ENCODE assay signal across 21 mouse cellular contexts in the genomic region with DNA sequence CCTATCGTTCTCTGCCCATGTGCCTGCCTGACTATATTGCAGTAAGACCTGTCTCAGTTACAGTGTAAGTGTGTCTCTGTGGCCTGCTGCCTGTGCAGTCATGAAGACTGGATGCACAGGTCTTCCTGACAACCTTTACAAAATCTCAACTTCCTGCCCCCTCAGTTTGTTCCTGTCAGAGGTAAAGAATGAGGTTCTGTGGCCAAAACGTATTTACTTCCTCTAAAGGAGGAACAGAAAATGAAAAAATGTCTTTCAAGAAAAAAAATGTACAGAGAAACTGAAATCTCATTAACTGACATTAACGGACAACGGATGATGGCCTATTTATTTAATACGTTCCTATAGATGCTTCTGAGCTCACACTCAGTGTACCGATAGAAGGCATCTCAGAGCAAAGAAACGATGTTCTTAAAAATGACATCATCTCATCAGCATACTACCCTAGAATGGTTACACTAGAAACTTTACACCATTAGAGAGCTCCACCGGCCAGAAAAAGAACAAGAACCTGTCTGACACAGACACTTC. TPM values are rescaled to one million over a fixed set of nuclear protein-coding genes. Genes with fewer than 3 reads are reported as not detected.
DNase-seq lines count a peak whose midpoint lies in the region; ATAC-seq lines count a peak whose summit lies in the region.
"Had no signal": no experiment of that assay in that cellular context is flagged by ENCODE, and none has a peak within 500 bp of the region (broad histone marks: within the 10 kb centered on the region; RNA-seq: fewer than 3 reads in every experiment).

No protein-coding gene starts in this region.

- no peak overlapping the region for H3K4me2 ChIP-seq in midbrain, embryonic 15.5 days
- no peak overlapping the region for H3K4me2 ChIP-seq in midbrain, embryonic 14.5 days (ENCODE audit: low read length)
- H3K4me2 ChIP-seq: embryonic facial prominence, embryonic 12.5 days; hindbrain, embryonic 15.5 days; liver, embryonic 13.5 days; lung, embryonic 15.5 days; neural tube, embryonic 15.5 days had no signal

- no peaks in the 10 kb centered on the region for H3K9me3 ChIP-seq in midbrain, embryonic 15.5 days
- H3K9me3 ChIP-seq in midbrain, embryonic 14.5 days (ENCODE audit: control insufficient read depth, low read length), result no peaks in the 10 kb centered on the region
- H3K9me3 ChIP-seq: embryonic facial prominence, embryonic 12.5 days; hindbrain, embryonic 15.5 days; liver, embryonic 13.5 days; lung, embryonic 15.5 days; megakaryocyte, embryonic 14.5 days; neural tube, embryonic 15.5 days had no signal

- H3K27ac ChIP-seq in midbrain, embryonic 15.5 days, result no peak overlapping the region
- H3K27ac ChIP-seq in midbrain, embryonic 14.5 days (replicated peaks; ENCODE audit: low read depth, low read length), result no peak overlapping the region
- H3K27ac ChIP-seq: embryonic facial prominence, embryonic 12.5 days; hindbrain, embryonic 15.5 days; liver, embryonic 13.5 days; lung, embryonic 15.5 days; neural tube, embryonic 15.5 days; stomach, postnatal 0 days had no signal

- DNase-seq in midbrain, embryonic 14.5 days, result no peak
- peak; percentile 51 for DNase-seq in A20 (ENCODE audit: low read depth, low spot score)
- peak; percentile 60 for DNase-seq in T-cell, adult 2 months (ENCODE audit: low spot score)
- no peak for DNase-seq in heart, postnatal 14 days
- no peak for DNase-seq in cerebellum, adult 11-12 months
- DNase-seq in gastrocnemius, adult 8-10 months (ENCODE audit: low spot score in 2 of 2), result no peak
- DNase-seq: adrenal gland, postnatal 14 days; cerebellum, adult 2 months; gastrocnemius, postnatal 25 days; kidney, adult 11 months; kidney, postnatal 10 days; liver, embryonic 13.5 days; right cerebral cortex, postnatal 4 days had no signal

- 69% methylated on average over 8 of the region's 8 CpGs for WGBS in midbrain, embryonic 15.5 days
- 72% methylated on average over 8 of the region's 8 CpGs for WGBS in midbrain, embryonic 14.5 days

- H3K9ac ChIP-seq in midbrain, embryonic 15.5 days, result no peak overlapping the region
- H3K9ac ChIP-seq in midbrain, embryonic 14.5 days (replicated peaks; ENCODE audit: low read length), result no peak overlapping the region
- H3K9ac ChIP-seq: embryonic facial prominence, embryonic 12.5 days; hindbrain, embryonic 15.5 days; liver, embryonic 13.5 days; lung, embryonic 15.5 days; neural tube, embryonic 15.5 days had no signal

- H3K36me3 ChIP-seq in midbrain, embryonic 15.5 days (replicated peaks), result no peaks in the 10 kb centered on the region
- H3K36me3 ChIP-seq in midbrain, embryonic 14.5 days (ENCODE audit: control insufficient read depth, insufficient read depth, low read length), result 0 out of 2 replicates have a peak, but pooled peaks cover 5% of the 10 kb centered on the region
- H3K36me3 ChIP-seq: hindbrain, embryonic 15.5 days; neural tube, embryonic 15.5 days had no signal

- intact Hi-C loops in heart, postnatal 14 days (cut with DNase I), result no loop called here

- no peak overlapping the region for H3K4me3 ChIP-seq in midbrain, embryonic 15.5 days
- no peak overlapping the region for H3K4me3 ChIP-seq in midbrain, embryonic 14.5 days (replicated peaks; ENCODE audit: low read depth, low read length)
- H3K4me3 ChIP-seq: embryonic facial prominence, embryonic 12.5 days; hindbrain, embryonic 15.5 days; liver, embryonic 13.5 days; lung, embryonic 15.5 days; megakaryocyte, embryonic 14.5 days; neural tube, embryonic 15.5 days had no signal

- peaks cover 14% of the 10 kb centered on the region; the same call in 1 of the 2 replicates for H3K4me1 ChIP-seq in midbrain, embryonic 15.5 days
- peaks cover 13% of the 10 kb centered on the region; the same call in 1 of the 2 replicates for H3K4me1 ChIP-seq in midbrain, embryonic 14.5 days (ENCODE audit: control insufficient read depth, insufficient read depth, low read length)
- H3K4me1 ChIP-seq: embryonic facial prominence, embryonic 12.5 days had no signal

- no peaks in the 10 kb centered on the region for H3K27me3 ChIP-seq in midbrain, embryonic 15.5 days (replicated peaks)
- H3K27me3 ChIP-seq in midbrain, embryonic 14.5 days (ENCODE audit: control insufficient read depth, insufficient read depth, low read length), result no peaks in the 10 kb centered on the region
- H3K27me3 ChIP-seq: embryonic facial prominence, embryonic 12.5 days; hindbrain, embryonic 15.5 days; liver, embryonic 13.5 days; lung, embryonic 15.5 days; megakaryocyte, embryonic 14.5 days; neural tube, embryonic 15.5 days had no signal

- 0 out of 2 replicates have a peak, but pooled peaks have one; percentile 10 for ATAC-seq in midbrain, embryonic 15.5 days (replicated peaks)
- no peak for ATAC-seq in midbrain, embryonic 14.5 days (ENCODE audit: low FRiP score, low TSS enrichment)
- peak; percentile 83 for ATAC-seq in megakaryocyte progenitor cell, adult 5-6 weeks (replicated peaks; ENCODE audit: poor library complexity)

RNA-seq across cellular contexts. Expression of a gene that starts 11.4 kb away (rescaled TPM):
- 33.9 and 37.5 TPM in 2 replicates for polyA plus RNA-seq in midbrain, embryonic 15.5 days (2015; fragmentation: Nextera tagmentation; extraction: Ambion mirVana)
- 29.3 and 35.3 TPM in 2 replicates for polyA plus RNA-seq in midbrain, embryonic 14.5 days (2014; fragmentation: Nextera tagmentation; extraction: Ambion mirVana)
- total RNA-seq in megakaryocyte progenitor cell, adult 5-6 weeks (2015), result 27.5 and 29.0 TPM in 2 replicates
- total RNA-seq in megakaryocyte progenitor cell, adult 5-6 weeks (2017), result 24.3 and 26.8 TPM in 2 replicates
- 10 to 100 TPM; 10.1 to 10.9 TPM for total RNA-seq in heart, postnatal 14 days (2021)
- 1 to 10 TPM; 5.2 to 6.7 (median 6.0) TPM for total RNA-seq in gastrocnemius, adult 8-10 months (2022)

Comparison
In these comparisons a context has a peak if more than half of its experiments do, and no peak if none do; other contexts are left out.
1. DNase-seq: peak in A20 (single experiment) and T-cell, adult 2 months (single experiment); none in midbrain, embryonic 14.5 days (single experiment), heart, postnatal 14 days (0 of 2), cerebellum, adult 11-12 months (single experiment) and gastrocnemius, adult 8-10 months (0 of 2).